Mouse (Mus musculus) MEL (cell line): Measurements from ENCODE around the gene Plxnb3. TPM values are rescaled to one million over a fixed set of nuclear protein-coding genes. Genes with fewer than 3 reads are reported as not detected.

ENCODE experiments used
- DNase-seq: peaks from one replicate; pipeline ENCODE4 v3.0.0; 2011; ENCODE audit warnings: low read depth, low spot score
- H3K27ac ChIP-seq: 2 replicates; pipeline ENCODE4 v1.5.1; 2012; ENCODE audit warnings: low read depth, mild to moderate bottlenecking, control low read depth, low read length, moderate library complexity; ENCODE audit not compliant: control insufficient read depth
- H3K27me3 ChIP-seq, 2 experiments: fragments of 150-350 bp in 1 of 2; sonication (generic) in 1 of 2; 2 replicates each; pipeline ENCODE4 v1.6.1; 2012; ENCODE audit warnings: low read length in 2 of 2, mild to moderate bottlenecking in 2 of 2, improper control_type of control experiment in 1 of 2, moderate library complexity in 1 of 2; ENCODE audit not compliant: insufficient read depth in 2 of 2, control insufficient read depth in 1 of 2
- H3K36me3 ChIP-seq, 2 experiments: 2 replicates each; pipeline ENCODE4 v1.6.1; 2012 to 2014; ENCODE audit warnings: low read length in 2 of 2, improper control_type of control experiment in 1 of 2, inconsistent platforms in 1 of 2, mild to moderate bottlenecking in 1 of 2; ENCODE audit not compliant: insufficient read depth in 2 of 2, control insufficient read depth in 1 of 2
- H3K4me1 ChIP-seq, 2 experiments: fragments of 150-350 bp in 1 of 2; sonication (generic) in 1 of 2; 2 replicates each; pipeline ENCODE4 v1.6.1; 2012; ENCODE audit warnings: low read length in 2 of 2, improper control_type of control experiment in 1 of 2, mild to moderate bottlenecking in 1 of 2; ENCODE audit not compliant: insufficient read depth in 2 of 2, control insufficient read depth in 1 of 2
- H3K4me3 ChIP-seq, 2 experiments: fragments of 150-350 bp in 1 of 2; sonication (generic) in 1 of 2; 2 replicates each; pipeline ENCODE4 v1.5.1; 2012; ENCODE audit warnings: low read depth in 2 of 2, low read length in 2 of 2, mild to moderate bottlenecking in 2 of 2, moderate library complexity in 2 of 2, control low read depth in 1 of 2, improper control_type of control experiment in 1 of 2; ENCODE audit not compliant: control insufficient read depth in 1 of 2, insufficient read depth in 1 of 2
- H3K79me2 ChIP-seq: 2 replicates; pipeline ENCODE4 v1.6.1; 2012; ENCODE audit warnings: mild to moderate bottlenecking, low read length, moderate library complexity; ENCODE audit not compliant: control insufficient read depth, poor library complexity, insufficient read depth
- H3K9ac ChIP-seq: 2 replicates; pipeline ENCODE4 v1.6.1; 2012; ENCODE audit warnings: low read depth, mild to moderate bottlenecking, control low read depth, low read length, moderate library complexity; ENCODE audit not compliant: control insufficient read depth, poor library complexity, severe bottlenecking
- H3K9me3 ChIP-seq: fragments of 150-350 bp; sonication (generic); replicated peaks from 2 replicates; pipeline ENCODE4 v1.6.1; 2012; ENCODE audit warnings: mild to moderate bottlenecking, low read length, improper control_type of control experiment, moderate library complexity; ENCODE audit not compliant: insufficient read depth
- CTCF ChIP-seq, 3 experiments: IDR thresholded peaks in 2 of 3; conservative IDR thresholded peaks in 1 of 3; 2 replicates each; pipeline ENCODE4 v1.5.1; 2011 to 2012; ENCODE audit warnings: low read length in 3 of 3, low read depth in 2 of 3, mild to moderate bottlenecking in 2 of 3, improper control_type of control experiment in 1 of 3, inconsistent platforms in 1 of 3, mixed read lengths in 1 of 3, moderate library complexity in 1 of 3; ENCODE audit not compliant: control insufficient read depth in 1 of 3, insufficient read depth in 1 of 3, poor library complexity in 1 of 3, severe bottlenecking in 1 of 3
- ELF1 ChIP-seq: IDR thresholded peaks from 2 replicates; pipeline ENCODE4 v1.6.1; 2014; ENCODE audit warnings: low read depth, mild to moderate bottlenecking, inconsistent platforms, low read length, improper control_type of control experiment, moderate library complexity
- EP300 ChIP-seq, 2 experiments: IDR thresholded peaks; 2 replicates each; pipeline ENCODE4 v1.6.1; 2011; ENCODE audit warnings: improper control_type of control experiment in 2 of 2, low read length in 2 of 2, low read depth in 1 of 2, mild to moderate bottlenecking in 1 of 2
- GATA1 ChIP-seq: IDR thresholded peaks from 2 replicates; pipeline ENCODE4 v1.6.1; 2011; ENCODE audit warnings: low read depth, low read length, improper control_type of control experiment
- JUND ChIP-seq: IDR thresholded peaks from 2 replicates; pipeline ENCODE4 v1.6.1; 2011; ENCODE audit warnings: low read depth, mild to moderate bottlenecking, improper control_type of control experiment, low read length
- KAT2A ChIP-seq: conservative IDR thresholded peaks from 2 replicates; pipeline ENCODE4 v1.6.1; 2012; ENCODE audit warnings: low read depth, low read length, improper control_type of control experiment, inconsistent platforms
- MAX ChIP-seq: IDR thresholded peaks from 2 replicates; pipeline ENCODE4 v1.6.1; 2011; ENCODE audit warnings: low read length, improper control_type of control experiment
- MAZ ChIP-seq: IDR thresholded peaks from 2 replicates; pipeline ENCODE4 v1.6.1; 2012; ENCODE audit warnings: low read depth, mild to moderate bottlenecking, inconsistent platforms, low read length, improper control_type of control experiment
- MEF2A ChIP-seq: IDR thresholded peaks from 2 replicates; pipeline ENCODE4 v1.6.1; 2014; ENCODE audit warnings: low read depth, mild to moderate bottlenecking, inconsistent platforms, low read length, improper control_type of control experiment; ENCODE audit not compliant: poor library complexity, insufficient replicate concordance, severe bottlenecking; ENCODE audit errors: extremely low read depth
- MXI1 ChIP-seq: IDR thresholded peaks from 2 replicates; pipeline ENCODE4 v1.6.1; 2011; ENCODE audit warnings: mild to moderate bottlenecking, low read depth, low read length, improper control_type of control experiment
- MYB ChIP-seq: IDR thresholded peaks from 2 replicates; pipeline ENCODE4 v1.6.1; 2011; ENCODE audit warnings: mild to moderate bottlenecking, low read depth, low read length, improper control_type of control experiment
- MYC ChIP-seq: IDR thresholded peaks from 2 replicates; pipeline ENCODE4 v1.6.1; 2011; ENCODE audit warnings: low read depth, mild to moderate bottlenecking, low read length, improper control_type of control experiment, moderate library complexity
- NELFE ChIP-seq: IDR thresholded peaks from 2 replicates; pipeline ENCODE4 v1.6.1; 2011; ENCODE audit warnings: low read depth, low read length, improper control_type of control experiment
- RAD21 ChIP-seq: IDR thresholded peaks from 2 replicates; pipeline ENCODE4 v1.6.1; 2011; ENCODE audit warnings: mild to moderate bottlenecking, low read depth, low read length, improper control_type of control experiment
- RCOR1 ChIP-seq: IDR thresholded peaks from 2 replicates; pipeline ENCODE4 v1.6.1; 2012; ENCODE audit warnings: low read depth, mild to moderate bottlenecking, inconsistent platforms, low read length, improper control_type of control experiment
- TAL1 ChIP-seq: IDR thresholded peaks from 2 replicates; pipeline ENCODE4 v1.6.1; 2012; ENCODE audit warnings: mild to moderate bottlenecking, inconsistent platforms, low read length, moderate library complexity, mixed read lengths
- UBTF ChIP-seq: IDR thresholded peaks from 2 replicates; pipeline ENCODE4 v1.6.1; 2012; ENCODE audit warnings: low read depth, mild to moderate bottlenecking, inconsistent platforms, low read length, improper control_type of control experiment, moderate library complexity, borderline replicate concordance; ENCODE audit not compliant: insufficient read depth
- ZC3H11A ChIP-seq: IDR thresholded peaks from 2 replicates; pipeline ENCODE4 v1.6.1; 2012; ENCODE audit warnings: low read depth, mild to moderate bottlenecking, inconsistent platforms, low read length, improper control_type of control experiment
- ZKSCAN1 ChIP-seq: IDR thresholded peaks from 2 replicates; pipeline ENCODE4 v1.6.1; 2012; ENCODE audit warnings: low read depth, mild to moderate bottlenecking, inconsistent platforms, low read length, improper control_type of control experiment, moderate library complexity
- ZMIZ1 ChIP-seq: IDR thresholded peaks from 2 replicates; pipeline ENCODE4 v1.6.1; 2012; ENCODE audit warnings: low read depth, mild to moderate bottlenecking, inconsistent platforms, low read length, improper control_type of control experiment, moderate library complexity
- polyA plus RNA-seq, 2 experiments: library from polyadenylated mRNA; stranded (reverse) in 1 of 2; unstranded in 1 of 2; fragments of >175 nt in 1 of 2; fragments of >200 nt in 1 of 2; gene quantifications; 2 replicates each; pipeline versions ENCODE4 v1.2.1 to v1.2.4; 2012; ENCODE audit warnings: low replicate concordance in 2 of 2, low read depth in 1 of 2; ENCODE audit not compliant: insufficient read length in 2 of 2, insufficient read depth in 1 of 2, missing spikeins in 1 of 2
- total RNA-seq: library from RNA; depleted of rRNA; stranded (reverse); fragments of 300-350 nt; gene quantifications from 2 replicates; pipeline ENCODE4 v1.2.3, GENCODE M21; 2012; rRNA removed

Gene Plxnb3
- total RNA-seq: not detected in 2 replicates
- under 1 TPM in 1 of 2 experiments, not detected in 1; 0.10 TPM for polyA plus RNA-seq

GRCm38 (mm10) chrX:73756334-73757140 is at the start of gene Plxnb3:
Gene Plxnb3 (plus strand): TSS chrX:73757090.
- peaks cover 0 to 11% of the 10 kb centered on the region in 2 experiments; a peak in 2 of 4 replicates for H3K36me3 ChIP-seq
- peaks cover 0 to 19% of the 10 kb centered on the region in 2 experiments; a peak in 2 of 4 replicates for H3K4me1 ChIP-seq
- TF ChIP-seq MEF2A: no peak
- TF ChIP-seq JUND: no peak
- no peak for TF ChIP-seq MAX
- no peak for TF ChIP-seq ZMIZ1
- TF ChIP-seq MXI1: no peak
- TF ChIP-seq MYC: no peak
- TF ChIP-seq ZC3H11A: no peak
- TF ChIP-seq RCOR1: no peak
- no peak for TF ChIP-seq UBTF
- TF ChIP-seq TAL1: no peak
- no peak for TF ChIP-seq MYB
- TF ChIP-seq ELF1: no peak
- no peak for TF ChIP-seq MAZ
- no peak for TF ChIP-seq GATA1
- no peak for TF ChIP-seq NELFE
- TF ChIP-seq CTCF (IDR thresholded peaks at IDR 0.05 in 2 of 3, conservative IDR thresholded peaks at IDR 0.05 in 1 of 3; ENCODE audit: control insufficient read depth in 1 of 3, insufficient read depth in 1 of 3, low read depth in 2 of 3, low read length in 3 of 3, poor library complexity in 1 of 3, severe bottlenecking in 1 of 3): no peak
- no peak for TF ChIP-seq EP300 (IDR thresholded peaks at IDR 0.05; ENCODE audit: low read depth in 1 of 2, low read length in 2 of 2)
- no peak for TF ChIP-seq RAD21
- TF ChIP-seq KAT2A: no peak
- no peak for TF ChIP-seq ZKSCAN1
- H3K4me3 ChIP-seq: no peak within 1 kb of the TSS
- no peak for DNase-seq
- H3K9me3 ChIP-seq: no peaks in the 10 kb centered on the region
- H3K79me2 ChIP-seq: no peaks in the 10 kb centered on the region
- no peak within 1 kb of the TSS for H3K9ac ChIP-seq
- peak within 1 kb of the TSS; percentile 24; the same call in 1 of the 2 replicates for H3K27ac ChIP-seq
- no peaks in the 10 kb centered on the region for H3K27me3 ChIP-seq
